Mouse (Mus musculus) retina, adult 2 months (tissue): ENCODE measurements around the gene Gm11236.
"Not testable (repeated sequence)": the region's sequence is repeated elsewhere in the genome, so short reads cannot be mapped to it uniquely, and the experiment has no call there.

ENCODE experiments used
- DNase-seq: peaks from one replicate; pipeline ENCODE4 v3.0.0-alpha.2; 2012; ENCODE audit warnings: low read depth, low spot score

Gene Gm11236

DNA sequence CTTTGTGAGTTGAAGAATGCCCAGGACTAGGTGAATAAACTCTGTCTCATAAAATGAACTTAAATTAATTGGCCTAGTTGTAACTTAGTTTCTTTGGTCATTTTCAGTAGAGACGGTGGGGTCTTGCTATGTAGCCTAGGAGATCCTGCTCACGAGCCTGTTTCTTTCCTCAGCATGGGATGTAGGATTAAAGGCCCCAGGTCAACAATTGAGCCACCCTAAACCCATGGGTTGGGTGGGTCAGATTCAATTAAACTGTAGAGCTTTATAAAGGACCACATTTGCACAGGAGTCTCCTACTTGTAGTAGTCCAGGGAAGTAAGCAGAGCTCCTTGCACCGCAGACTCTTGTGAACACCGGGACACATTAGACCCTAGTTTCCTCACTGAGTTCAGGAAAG lies at the start of gene Gm11236:
Gene Gm11236 (plus strand): TSS at position 301 of the 400 bp plus-strand sequence.
- DNase-seq = not testable (repeated sequence)

DNA sequence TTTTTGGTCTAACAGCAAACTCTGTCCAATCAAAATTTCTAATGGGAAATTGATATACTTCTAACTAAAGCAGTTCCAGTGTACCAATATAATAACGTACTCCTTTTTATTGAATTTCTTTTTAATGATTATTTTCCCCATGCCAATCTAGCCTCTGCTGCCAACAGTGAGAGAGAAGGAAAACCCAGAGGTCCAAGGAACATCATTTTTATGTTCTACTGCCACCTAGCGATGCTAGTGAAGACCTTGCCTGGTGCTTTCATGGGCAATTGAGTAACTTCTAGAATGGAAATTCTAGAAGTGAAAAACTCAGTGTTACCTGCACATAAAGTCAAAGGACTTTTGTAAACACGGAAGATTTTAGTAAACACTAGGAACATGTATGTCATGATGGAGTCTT lies 38.7 kb upstream of the Gm11236 start:
- DNase-seq = peak; percentile 22

DNA sequence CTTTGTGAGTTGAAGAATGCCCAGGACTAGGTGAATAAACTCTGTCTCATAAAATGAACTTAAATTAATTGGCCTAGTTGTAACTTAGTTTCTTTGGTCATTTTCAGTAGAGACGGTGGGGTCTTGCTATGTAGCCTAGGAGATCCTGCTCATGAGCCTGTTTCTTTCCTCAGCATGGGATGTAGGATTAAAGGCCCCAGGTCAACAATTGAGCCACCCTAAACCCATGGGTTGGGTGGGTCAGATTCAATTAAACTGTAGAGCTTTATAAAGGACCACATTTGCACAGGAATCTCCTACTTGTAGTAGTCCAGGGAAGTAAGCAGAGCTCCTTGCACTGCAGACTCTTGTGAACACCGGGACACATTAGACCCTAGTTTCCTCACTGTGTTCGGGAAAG lies 30.3 kb upstream of the Gm11236 start, which contains the start of gene Gm11238:
Gene Gm11238 (plus strand): TSS at position 301 of the 400 bp plus-strand sequence.
- DNase-seq = not testable (repeated sequence)

DNA sequence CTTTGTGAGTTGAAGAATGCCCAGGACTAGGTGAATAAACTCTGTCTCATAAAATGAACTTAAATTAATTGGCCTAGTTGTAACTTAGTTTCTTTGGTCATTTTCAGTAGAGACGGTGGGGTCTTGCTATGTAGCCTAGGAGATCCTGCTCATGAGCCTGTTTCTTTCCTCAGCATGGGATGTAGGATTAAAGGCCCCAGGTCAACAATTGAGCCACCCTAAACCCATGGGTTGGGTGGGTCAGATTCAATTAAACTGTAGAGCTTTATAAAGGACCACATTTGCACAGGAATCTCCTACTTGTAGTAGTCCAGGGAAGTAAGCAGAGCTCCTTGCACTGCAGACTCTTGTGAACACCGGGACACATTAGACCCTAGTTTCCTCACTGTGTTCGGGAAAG lies 15.2 kb upstream of the Gm11236 start, which contains the start of gene Gm11237:
Gene Gm11237 (plus strand): TSS at position 301 of the 400 bp plus-strand sequence.
- not testable (repeated sequence) for DNase-seq

DNA sequence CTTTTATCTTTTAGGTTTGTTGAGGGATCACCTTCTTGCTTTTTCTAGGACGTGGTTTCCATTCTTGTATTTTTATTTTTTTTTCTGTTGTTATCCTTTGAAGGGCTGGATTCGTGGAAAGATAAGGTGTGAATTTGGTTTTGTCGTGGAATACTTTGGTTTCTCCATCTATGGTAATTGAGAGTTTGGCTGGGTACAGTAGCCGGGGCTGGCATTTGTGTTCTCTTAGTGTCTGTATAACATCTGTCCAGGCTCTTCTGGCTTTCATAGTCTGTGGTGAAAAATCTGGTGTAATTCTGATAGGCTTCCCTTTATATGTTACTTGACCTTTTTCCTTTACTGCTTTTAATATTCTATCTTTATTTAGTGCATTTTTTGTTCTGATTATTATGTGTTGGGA lies 23.9 kb downstream of the Gm11236 start:
- DNase-seq = not testable (repeated sequence)

DNA sequence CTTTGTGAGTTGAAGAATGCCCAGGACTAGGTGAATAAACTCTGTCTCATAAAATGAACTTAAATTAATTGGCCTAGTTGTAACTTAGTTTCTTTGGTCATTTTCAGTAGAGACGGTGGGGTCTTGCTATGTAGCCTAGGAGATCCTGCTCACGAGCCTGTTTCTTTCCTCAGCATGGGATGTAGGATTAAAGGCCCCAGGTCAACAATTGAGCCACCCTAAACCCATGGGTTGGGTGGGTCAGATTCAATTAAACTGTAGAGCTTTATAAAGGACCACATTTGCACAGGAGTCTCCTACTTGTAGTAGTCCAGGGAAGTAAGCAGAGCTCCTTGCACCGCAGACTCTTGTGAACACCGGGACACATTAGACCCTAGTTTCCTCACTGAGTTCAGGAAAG lies 30.1 kb downstream of the Gm11236 start, which contains the start of gene Gm11239:
Gene Gm11239 (plus strand): TSS at position 301 of the 400 bp plus-strand sequence.
- DNase-seq = not testable (repeated sequence)

DNA sequence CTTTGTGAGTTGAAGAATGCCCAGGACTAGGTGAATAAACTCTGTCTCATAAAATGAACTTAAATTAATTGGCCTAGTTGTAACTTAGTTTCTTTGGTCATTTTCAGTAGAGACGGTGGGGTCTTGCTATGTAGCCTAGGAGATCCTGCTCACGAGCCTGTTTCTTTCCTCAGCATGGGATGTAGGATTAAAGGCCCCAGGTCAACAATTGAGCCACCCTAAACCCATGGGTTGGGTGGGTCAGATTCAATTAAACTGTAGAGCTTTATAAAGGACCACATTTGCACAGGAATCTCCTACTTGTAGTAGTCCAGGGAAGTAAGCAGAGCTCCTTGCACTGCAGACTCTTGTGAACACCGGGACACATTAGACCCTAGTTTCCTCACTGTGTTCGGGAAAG lies 45.3 kb downstream of the Gm11236 start, which contains the start of gene Gm428:
Gene Gm428 (plus strand): TSS at position 301 of the 400 bp plus-strand sequence.
- DNase-seq = not testable (repeated sequence)
